Mouse (Mus musculus) adrenal gland, adult 2 months (tissue): ENCODE data around the gene Tenm4. TPM values are rescaled to one million over a fixed set of nuclear protein-coding genes. Genes with fewer than 3 reads are reported as not detected.
A peak's percentile ranks its signal among the peaks of the same experiment; 100 is the strongest.

Experiments
- DNase-seq: peaks from one replicate; pipeline ENCODE4 v3.0.0; 2021
- polyA plus RNA-seq: library from polyadenylated mRNA; depleted of rRNA; stranded (reverse); fragments of >200 nt; gene quantifications from 2 replicates; pipeline ENCODE4 v1.2.3, GENCODE M21; 2012
- total RNA-seq, 2 experiments: library from RNA; stranded (reverse); gene quantifications; 2 replicates each; pipeline ENCODE4 v1.2.3; 2021

The Tenm4 gene
- total and polyA plus RNA-seq, 3 experiments: 7.2 to 16.9 (median 15.5) TPM

GRCm38 (mm10) chr7:96647657-96648056 is 476.6 kb downstream of the Tenm4 start:
- DNase-seq: no peak

GRCm38 (mm10) chr7:96648606-96649005 is 477.6 kb downstream of the Tenm4 start:
- DNase-seq: no peak

- DNase-seq: peak; percentile 11
Observed at GRCm38 (mm10) chr7:96649171-96649570, 478.1 kb downstream of the Tenm4 start.

GRCm38 (mm10) chr7:96650435-96650834 is 479.4 kb downstream of the Tenm4 start:
- DNase-seq: no peak

- no peak for DNase-seq
Observed at GRCm38 (mm10) chr7:96651055-96651454, 480.0 kb downstream of the Tenm4 start.

- no peak for DNase-seq
Observed at GRCm38 (mm10) chr7:96651626-96652341, 480.7 kb downstream of the Tenm4 start.

GRCm38 (mm10) chr7:96652844-96653243 is 481.8 kb downstream of the Tenm4 start:
- DNase-seq: no peak

GRCm38 (mm10) chr7:96654206-96654605 is 483.2 kb downstream of the Tenm4 start:
- DNase-seq: no peak

GRCm38 (mm10) chr7:96655096-96655716 is 484.2 kb downstream of the Tenm4 start:
- no peak for DNase-seq

GRCm38 (mm10) chr7:96657101-96657830 is 486.2 kb downstream of the Tenm4 start:
- no peak for DNase-seq

- no peak for DNase-seq
Observed at GRCm38 (mm10) chr7:96657857-96658580, 487.0 kb downstream of the Tenm4 start.

- DNase-seq: no peak
Observed at GRCm38 (mm10) chr7:96660907-96661306, 489.9 kb downstream of the Tenm4 start.

GRCm38 (mm10) chr7:96661352-96662169 is 490.5 kb downstream of the Tenm4 start:
- DNase-seq: no peak

GRCm38 (mm10) chr7:96663336-96663735 is 492.3 kb downstream of the Tenm4 start:
- DNase-seq: no peak

GRCm38 (mm10) chr7:96666366-96666896 is 495.4 kb downstream of the Tenm4 start:
- DNase-seq: no peak

- DNase-seq: no peak
Observed at GRCm38 (mm10) chr7:96667688-96668087, 496.6 kb downstream of the Tenm4 start.

- no peak for DNase-seq
Observed at GRCm38 (mm10) chr7:96670095-96670494, 499.0 kb downstream of the Tenm4 start.

- no peak for DNase-seq
Observed at GRCm38 (mm10) chr7:96672322-96672914, 501.4 kb downstream of the Tenm4 start.

- no peak for DNase-seq
Observed at GRCm38 (mm10) chr7:96677082-96677481, 506.0 kb downstream of the Tenm4 start.

GRCm38 (mm10) chr7:96678236-96678635 is 507.2 kb downstream of the Tenm4 start:
- no peak for DNase-seq

GRCm38 (mm10) chr7:96679746-96680145 is 508.7 kb downstream of the Tenm4 start:
- no peak for DNase-seq
